Mouse (Mus musculus) gastrocnemius, adult 18-20 months (tissue): ENCODE results near the gene Extl2. TPM values are rescaled to one million over a fixed set of nuclear protein-coding genes. Genes with fewer than 3 reads are reported as not detected.

Source experiments
- DNase-seq: peaks from one replicate; pipeline ENCODE4 v3.0.0; 2021; ENCODE audit warnings: low spot score
- total RNA-seq, 2 experiments: library from RNA; stranded (reverse); gene quantifications; 2 replicates each; pipeline ENCODE4 v1.2.3; 2021

Gene Extl2
- total RNA-seq, 2 experiments from 2014 or later: 10.5 to 10.7 TPM

DNA sequence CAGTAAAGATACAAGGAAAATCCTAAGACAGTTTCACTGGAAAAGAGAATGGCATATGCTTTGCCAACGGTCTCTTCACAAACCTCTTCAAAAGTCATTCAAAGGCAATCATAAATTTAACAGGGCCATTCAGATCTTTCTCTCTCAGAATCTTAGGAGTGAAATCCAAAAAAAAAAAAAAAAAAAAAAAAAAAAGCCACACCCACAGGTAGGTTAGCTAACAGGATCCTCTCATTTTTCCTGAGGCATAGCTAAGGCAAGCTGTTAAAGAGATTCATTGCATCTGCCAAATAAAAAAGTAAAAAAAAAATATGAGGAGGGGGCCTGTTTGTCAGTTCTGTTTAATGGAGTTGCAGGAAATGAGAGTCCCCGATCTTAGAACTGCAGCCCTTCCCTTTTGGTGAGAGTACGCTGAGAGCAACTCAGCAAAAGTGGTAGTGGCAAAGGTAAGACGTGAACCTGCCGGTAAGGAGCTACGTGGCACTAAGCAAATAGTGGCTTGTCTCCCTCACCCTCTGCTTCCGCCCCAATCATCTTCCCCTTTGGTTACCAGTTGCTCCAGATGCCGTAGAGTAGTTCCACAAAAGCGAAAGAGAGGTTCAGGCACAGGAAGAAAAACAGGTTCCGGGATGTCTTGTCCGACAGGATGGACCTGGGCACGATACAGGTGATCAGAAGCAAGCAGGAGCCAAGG lies 831 bp upstream of the Extl2 start:
- DNase-seq: no peak

DNA sequence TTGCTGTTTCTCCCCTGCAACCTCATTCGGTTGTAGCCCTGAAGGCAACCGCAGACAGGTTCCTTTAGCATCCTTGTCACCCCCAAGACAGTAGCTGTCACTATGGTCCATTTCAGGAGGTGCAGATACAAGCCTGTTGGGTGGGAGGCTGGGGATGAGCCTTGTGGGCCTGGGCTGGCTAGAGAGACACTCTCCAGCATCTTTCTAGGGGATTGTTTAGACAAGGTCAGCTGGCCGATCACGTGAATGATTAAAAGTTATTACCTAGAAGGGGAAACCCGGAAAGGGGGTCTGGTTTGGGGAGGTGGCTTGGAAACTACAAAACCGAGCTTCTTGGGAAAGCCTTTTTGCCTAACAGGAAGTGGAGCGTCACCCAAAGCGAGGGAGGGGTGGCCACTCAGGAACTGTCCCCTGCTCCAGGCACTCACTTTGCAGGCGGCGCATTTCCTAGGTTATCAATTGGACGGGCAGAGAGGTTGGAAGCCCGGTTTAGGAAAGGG lies 729 bp downstream of the Extl2 start:
- peak; percentile 75 for DNase-seq

DNA sequence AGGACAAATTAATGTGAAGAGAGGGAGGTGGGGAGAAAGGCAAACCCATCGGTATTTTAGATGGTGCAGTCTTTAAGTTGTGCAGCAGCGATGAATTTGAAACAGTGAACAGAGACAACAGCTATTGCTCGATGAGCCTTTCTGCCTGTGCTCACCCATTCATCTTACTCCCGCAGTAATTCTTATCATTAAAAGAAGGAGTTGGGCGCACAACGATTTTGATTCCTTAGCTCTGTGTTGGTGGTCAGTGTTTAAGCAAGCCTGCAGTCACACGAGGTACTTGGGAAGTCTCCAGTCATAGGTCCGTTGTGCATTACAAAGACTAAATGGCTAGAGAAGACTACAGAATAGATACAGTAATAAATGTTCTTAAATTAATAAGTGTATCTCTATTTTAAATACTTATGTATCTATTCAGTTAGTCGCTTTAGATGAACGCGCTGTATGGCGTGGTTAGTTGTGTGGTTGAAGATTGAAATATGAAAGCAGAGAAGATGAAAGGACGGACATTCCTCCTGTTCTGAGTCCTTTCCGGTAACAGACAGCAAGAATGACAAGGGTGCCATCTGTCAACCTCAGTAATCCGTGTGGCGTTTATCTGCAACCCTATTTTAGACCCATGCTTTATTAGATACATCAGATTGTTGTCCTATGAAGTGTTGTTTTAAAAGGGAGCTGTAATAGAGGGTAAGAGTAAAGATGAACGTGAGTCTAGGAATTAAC lies 2.5 kb downstream of the Extl2 start:
- no peak for DNase-seq

DNA sequence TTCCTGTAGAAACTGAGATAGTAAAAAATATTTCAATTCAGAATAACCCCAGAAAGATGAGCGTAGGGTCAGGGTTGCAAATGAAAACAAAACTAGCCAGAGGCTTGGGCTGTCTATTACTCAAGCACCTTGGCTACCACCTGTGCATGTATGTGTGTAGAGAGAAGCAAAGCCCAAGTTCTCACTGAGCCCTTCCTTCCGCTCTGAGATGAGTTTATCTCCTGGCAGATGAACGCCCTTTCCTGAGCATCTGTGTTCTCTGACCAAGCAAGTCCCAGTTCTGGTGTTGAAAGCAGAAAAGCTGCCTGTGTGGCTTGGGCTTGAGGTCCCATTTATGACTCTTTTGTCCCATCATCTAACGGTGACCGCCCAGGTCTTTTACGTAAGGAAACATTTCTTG lies 7.6 kb downstream of the Extl2 start:
- DNase-seq: no peak

DNA sequence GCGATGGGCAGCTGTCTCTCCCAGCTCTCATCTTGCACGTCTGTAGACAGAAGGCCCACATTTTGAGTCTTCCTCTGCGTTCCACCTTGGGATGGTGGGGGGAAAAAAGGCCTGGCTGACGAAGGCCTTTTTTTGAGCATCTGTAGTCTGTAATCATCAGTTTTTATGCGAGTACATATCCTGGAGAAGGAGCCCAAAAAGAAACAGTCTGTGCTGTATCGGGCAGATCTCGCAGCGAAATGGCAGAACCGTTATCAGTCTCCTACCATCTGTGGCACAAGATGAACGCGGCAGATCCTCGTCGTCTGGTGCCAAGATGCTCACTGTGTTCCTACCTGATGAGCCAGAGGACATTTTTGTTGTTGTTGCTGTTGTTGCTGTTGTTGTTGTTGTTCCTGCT lies 8.9 kb downstream of the Extl2 start:
- no peak for DNase-seq

DNA sequence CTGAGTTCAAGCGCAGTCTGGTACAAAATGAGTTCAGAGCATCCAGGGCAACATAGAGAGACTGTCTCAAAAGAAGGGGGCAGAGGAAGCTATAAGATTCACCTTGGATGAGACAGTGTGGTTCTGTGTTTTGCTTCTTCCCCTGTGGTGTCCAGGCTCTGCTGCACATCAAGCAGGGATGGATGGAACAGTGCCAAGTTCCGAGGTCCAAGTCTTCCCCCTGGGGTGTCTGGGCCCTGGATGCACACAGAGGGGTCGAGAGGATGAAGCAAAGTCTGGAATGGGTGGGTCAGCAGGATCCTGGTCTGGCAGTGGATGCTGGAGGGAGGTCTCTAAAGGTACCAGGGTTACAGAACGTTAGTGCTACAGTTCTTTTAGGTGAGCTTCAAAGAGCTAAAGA lies 11.3 kb downstream of the Extl2 start:
- DNase-seq: no peak

DNA sequence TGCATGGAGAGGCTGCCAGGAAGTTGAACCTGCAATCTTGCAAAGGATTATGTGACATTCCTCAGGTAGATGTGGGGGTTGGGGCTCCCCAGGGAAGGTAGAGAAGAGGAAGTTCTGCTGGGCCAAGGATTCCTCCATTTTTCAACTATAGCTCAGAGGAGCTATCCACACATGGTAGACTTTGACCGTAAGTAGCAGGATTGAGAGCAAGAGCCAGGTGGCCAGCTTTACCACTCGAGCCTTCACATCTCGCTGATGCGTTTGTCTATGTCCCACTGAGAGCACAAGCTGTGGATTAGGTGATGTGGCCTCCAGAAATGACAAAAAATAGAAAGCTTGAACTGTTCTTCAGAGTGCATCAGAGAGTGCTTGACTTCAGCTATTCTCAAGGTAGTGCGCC lies 11.9 kb downstream of the Extl2 start:
- DNase-seq: no peak

DNA sequence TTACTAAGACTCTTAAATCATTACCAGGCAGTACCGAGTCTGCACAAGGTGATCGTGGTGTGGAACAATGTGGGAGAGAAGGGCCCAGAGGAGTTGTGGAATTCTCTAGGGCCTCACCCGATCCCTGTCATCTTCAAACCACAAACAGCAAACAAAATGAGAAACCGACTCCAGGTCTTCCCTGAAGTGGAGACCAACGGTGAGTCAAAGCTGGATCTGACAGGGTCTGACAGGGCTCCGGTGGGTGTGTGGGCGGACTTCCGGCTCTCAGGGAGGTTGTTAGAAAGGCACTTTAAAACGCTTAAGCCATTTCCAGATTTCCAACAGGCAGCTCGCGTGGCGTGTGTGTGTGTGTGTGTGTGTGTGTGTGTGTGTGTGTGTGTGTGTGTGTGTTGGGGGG lies 17.0 kb downstream of the Extl2 start:
- DNase-seq: no peak

DNA sequence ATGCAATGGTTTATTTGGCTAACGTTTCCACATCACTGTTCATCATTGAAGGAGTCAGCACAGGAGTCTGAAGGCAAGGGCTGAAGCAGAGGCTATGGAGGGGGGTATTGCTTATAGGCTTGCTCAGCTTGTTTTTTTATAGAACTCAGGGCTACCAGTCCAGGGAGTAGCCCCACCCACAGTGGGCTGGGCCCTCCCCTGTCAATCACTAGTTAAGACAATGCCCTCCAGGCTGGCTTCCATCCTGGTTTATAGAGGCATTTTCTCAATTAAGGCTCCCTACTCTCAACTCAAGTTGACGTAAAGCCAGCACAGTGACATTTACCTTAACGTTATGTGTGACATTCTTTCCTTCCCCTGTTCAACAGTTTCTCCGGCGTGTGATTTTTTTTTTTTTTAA lies 17.4 kb downstream of the Extl2 start:
- no peak for DNase-seq

DNA sequence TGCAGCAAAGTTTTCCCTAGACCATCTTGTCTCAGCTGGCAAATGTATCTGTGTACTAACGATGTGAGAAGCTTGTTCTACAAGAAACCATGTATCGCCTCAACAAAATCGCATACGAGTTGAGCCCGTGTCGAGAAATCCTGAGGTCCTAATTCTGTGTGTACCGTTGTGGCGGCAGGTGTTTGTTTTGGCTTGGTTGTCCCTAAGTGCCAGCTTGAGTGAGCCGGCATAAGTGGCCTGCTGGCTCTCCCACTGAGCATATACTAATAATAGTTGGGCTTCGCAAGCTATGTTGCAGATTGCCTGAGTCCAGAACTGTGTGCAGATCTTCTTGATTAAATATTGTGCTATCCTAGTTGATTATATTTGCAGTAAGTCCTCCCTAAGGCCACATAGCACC lies 18.4 kb downstream of the Extl2 start:
- no peak for DNase-seq

DNA sequence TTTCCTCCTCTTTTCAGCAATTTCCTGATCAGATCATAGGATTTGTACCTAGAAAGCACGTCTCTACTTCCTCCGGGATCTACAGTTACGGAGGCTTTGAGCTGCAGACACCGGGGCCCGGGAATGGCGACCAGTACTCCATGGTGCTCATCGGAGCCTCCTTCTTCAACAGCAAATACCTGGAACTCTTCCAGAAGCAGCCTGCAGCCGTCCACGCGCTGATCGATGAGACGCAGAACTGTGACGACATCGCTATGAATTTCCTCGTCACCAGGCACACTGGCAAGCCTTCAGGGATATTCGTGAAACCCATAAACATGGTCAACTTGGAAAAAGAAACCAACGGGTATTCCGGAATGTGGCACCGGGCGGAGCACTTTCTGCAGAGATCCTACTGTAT lies 19.7 kb downstream of the Extl2 start:
- DNase-seq: no peak

DNA sequence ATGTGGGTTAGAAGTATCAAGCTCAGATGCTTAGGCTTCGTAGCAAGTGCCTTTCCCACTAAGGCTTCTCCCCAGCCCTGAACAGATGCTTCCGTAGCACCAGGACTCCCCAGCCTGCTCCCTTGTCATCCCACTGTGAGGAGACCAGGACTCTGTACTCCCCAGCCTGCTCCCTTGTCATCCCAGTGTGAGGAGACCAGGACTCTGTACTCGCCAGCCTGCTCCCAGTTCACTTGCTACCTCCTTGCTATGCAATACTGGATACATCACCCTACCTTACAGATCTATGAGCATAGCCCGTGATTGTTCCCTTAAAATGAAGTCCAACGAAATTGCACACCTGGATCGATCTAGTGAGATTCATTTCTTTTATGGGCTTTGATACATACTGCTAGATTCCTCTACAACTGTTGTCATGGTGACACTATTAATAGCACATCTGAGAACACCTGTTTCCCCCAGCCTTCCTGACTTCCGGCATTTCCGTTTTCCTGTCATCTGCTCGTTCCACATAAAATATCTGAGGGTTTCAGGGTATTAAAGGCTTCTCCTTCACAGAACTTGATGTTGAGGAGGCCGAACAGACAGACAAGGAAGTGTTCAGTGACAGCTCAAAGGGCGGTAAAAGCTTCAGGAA lies 23.0 kb downstream of the Extl2 start:
- no peak for DNase-seq

DNA sequence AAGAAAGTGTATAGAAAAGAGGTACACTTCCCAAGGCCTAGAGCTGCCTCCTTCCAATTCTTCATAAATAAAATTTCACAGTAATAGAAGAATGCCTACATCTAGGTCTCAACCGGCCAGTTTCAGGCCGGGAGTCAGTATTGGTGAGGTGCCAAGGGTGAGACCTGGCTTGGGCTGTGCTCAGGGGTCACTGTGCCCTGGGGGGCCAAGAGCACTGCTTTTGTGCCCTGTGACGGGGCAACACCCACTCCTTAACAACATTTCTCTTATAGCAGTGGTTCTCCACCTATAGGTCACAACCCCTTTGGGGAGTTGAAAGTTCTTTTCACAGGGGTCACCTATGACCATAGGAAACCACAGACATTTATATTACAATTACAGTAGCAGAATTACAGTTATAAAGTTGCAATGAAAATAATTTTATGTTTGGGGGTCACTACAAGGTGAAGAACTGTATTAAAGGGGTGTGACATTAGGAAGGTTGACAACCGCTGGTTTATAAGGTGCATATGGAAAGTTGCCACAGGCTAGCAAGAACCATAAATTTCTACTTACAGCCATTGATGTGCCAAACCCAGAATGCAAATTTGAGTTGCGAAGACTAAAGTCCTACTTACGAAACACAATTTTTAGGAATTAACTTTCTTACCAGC lies 26.1 kb downstream of the Extl2 start:
- no peak for DNase-seq

DNA sequence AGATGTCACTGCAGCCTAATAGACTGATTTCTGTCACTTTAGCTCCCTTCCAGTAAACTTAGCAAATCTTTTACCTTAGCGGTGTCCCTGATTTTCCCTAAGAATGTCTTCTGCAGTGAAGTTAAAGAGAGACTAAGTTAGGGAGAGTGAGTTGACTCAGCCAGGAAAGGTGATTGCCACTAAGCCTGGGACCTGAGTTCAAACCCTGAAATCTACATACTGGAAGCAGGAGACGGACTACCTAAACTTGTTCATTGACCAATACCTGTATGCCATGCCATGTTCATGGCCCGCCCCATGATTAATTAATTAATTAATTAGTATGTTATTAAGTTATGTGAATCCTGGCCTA lies 26.6 kb downstream of the Extl2 start:
- peak; percentile 25 for DNase-seq

DNA sequence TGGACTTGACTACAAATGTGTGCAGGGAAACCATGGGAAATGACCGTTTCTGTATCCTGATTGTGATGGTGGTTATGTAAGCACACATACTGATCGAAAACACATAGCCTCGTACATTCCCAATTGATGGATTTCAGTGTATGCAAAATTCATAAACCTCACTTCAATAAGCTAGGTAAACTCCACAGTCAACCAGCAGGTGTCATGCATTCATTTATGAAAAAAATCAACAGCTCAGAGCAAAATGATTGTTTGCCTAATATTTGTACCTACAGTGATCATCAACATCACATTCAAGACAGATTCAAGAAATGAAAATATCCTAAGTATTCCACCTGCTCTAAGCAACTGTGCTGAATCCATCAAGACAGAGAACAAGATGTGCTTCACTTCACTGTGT lies 33.5 kb downstream of the Extl2 start:
- DNase-seq: no peak

DNA sequence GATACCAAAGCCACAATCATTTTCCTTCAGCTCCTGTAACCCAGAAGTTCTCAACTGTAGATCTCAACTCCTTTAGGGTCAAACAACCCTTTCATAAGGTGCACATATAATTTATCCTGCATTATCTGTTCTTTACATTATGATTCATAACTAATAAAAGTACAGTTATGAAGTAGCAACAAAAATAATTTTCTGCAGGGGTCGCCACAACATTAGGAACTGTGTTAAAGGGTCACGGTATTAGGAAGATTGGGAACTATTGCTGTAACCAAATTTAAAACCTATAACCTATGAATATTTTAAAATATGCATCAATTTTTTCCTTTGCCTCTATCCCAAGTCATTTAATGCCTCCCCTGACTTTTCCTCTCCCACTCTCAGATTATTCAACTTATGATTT lies 38.7 kb downstream of the Extl2 start:
- no peak for DNase-seq

DNA sequence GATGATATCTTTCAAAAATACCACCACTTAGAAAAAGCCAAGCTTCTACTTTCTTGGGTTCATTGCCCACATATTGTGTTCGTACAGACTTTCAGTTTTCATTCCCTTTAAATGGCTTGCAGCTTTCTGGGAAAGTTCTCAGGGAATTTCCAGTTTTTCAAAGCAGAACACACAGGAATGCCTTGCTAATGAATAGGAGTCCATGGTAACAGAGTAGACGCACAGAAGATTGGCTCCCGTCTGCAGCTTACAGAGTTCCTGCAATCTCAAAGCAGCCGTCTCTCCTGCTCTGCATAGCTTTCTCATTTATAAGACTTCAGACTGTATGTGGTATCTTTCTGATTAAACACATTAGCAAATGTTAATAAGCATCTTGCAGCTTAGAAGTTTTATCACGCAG lies 39.8 kb downstream of the Extl2 start:
- no peak for DNase-seq

DNA sequence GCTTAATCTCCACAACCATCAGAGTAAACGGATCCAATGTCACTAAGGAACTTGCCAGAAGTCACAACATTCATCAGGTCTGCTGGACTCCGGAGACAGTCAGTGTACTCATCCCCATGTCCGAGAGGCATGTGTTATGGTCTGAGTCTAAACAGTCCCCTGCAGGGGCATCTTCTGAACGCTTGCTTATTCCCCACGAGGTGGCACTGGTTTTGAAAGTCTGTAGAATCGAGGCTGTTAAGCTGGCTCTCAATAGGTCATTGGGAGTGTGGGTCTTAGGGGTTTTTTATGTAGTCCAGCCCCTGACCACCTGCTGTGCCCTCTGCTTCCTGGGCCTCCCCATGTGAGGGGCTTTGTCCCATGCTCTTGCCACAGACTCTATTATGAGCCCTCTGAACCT lies 49.8 kb downstream of the Extl2 start:
- DNase-seq: no peak

DNA sequence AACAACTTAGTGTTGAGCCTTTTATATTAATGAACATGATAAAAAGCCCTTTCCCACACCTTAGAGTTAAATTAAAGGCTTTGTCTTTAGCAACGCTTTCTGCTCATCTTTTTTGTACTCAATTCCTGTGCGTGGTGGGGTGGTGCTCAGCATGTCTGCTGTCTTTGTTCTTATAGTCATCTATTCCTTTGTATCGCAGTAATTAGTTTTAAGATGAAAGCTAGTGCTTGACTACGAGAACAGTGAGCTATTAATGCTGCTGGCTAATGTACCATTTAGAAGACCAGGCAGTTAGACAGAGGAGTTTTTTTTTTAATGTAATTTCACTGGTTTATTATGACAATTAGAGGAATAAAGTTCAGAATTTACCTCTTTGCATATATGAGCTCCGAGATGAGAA lies 53.1 kb downstream of the Extl2 start:
- DNase-seq: no peak

DNA sequence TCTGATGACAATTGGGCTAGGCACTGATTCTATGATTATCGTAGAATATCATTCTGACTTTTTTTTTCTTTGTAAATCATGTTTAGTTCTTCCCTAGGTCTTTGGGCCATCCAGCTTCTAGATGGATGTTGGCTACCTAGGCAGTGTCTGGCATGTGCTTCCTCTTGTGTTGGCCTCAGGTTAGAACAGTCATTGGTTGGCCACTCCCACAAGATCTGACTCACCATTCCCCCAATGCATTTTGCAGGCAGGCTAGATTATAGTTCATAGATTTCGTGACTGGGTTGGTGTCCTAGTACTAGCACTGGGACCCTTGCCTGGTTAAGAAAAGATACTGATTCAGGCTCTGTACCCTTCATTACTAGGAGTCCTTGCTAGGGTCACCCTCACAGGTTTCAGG lies 54.9 kb downstream of the Extl2 start:
- DNase-seq: no peak

DNA sequence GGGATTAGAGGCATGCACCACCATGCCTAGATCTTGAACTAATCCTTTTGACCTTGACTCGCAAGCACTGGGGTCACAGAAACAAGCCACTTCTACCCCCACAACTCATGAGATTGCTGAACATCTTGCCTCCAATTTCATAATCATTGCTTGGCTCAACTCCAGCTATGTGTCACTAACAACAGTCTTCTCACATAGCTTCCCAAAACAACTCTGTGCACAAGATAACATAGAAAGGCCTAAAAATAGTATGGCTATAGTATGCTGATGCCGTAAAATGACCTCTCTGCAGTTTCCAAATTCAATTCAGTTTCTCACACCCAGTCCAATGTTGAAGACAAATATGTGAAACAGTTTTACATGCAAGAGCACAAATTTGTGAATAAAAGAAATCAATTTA lies 65.3 kb downstream of the Extl2 start:
- no peak for DNase-seq

DNA sequence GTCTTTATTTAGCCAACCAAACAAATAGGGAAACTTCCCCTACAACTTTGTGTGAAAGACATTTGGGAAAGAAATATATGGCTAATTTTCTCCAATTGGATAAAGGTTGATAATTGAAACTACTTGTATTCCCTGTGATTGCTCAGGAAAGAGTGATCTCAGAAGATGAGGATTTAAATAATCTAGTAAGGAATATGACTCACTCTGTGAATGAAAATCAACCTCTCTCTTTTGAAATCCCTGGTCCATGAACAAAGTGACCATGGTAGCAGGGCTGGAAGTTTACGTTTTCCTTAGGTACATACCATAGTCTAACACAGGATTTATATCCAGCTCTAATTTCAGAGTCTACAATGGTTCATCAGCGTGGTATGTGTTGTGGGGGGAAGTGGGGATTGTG lies 69.5 kb downstream of the Extl2 start:
- DNase-seq: no peak
